Mouse (Mus musculus) cerebellum, adult 9-11 months (tissue): ENCODE measurements around the gene Tas2r137.

ENCODE experiments used
- DNase-seq: peaks from one replicate; pipeline ENCODE4 v3.0.0; 2022

The Tas2r137 gene

GRCm38 (mm10) chr6:40490933-40491332 lies at the start of gene Tas2r137:
TSS of gene Tas2r137 (plus strand) at chr6:40491233.
- DNase-seq: no peak

- DNase-seq: no peak
Observed at GRCm38 (mm10) chr6:40441276-40441675, 49.8 kb upstream of the Tas2r137 start.

GRCm38 (mm10) chr6:40441755-40442154 lies 49.3 kb upstream of the Tas2r137 start:
- no peak for DNase-seq

GRCm38 (mm10) chr6:40443281-40443928 lies 47.6 kb upstream of the Tas2r137 start:
- no peak for DNase-seq

- no peak for DNase-seq
Observed at GRCm38 (mm10) chr6:40448626-40449025, 42.4 kb upstream of the Tas2r137 start.

GRCm38 (mm10) chr6:40454436-40455041 lies 36.5 kb upstream of the Tas2r137 start:
- no peak for DNase-seq

- no peak for DNase-seq
Observed at GRCm38 (mm10) chr6:40465710-40466109, 25.3 kb upstream of the Tas2r137 start.

- DNase-seq: peak; percentile 91
Observed at GRCm38 (mm10) chr6:40470916-40471719, 19.9 kb upstream of the Tas2r137 start, which contains the start of gene Ssbp1. TSS of gene Ssbp1 (plus strand) at chr6:40471352.

GRCm38 (mm10) chr6:40471720-40472010 lies 19.4 kb upstream of the Tas2r137 start:
- no peak for DNase-seq

- no peak for DNase-seq
Observed at GRCm38 (mm10) chr6:40476132-40476531, 14.9 kb upstream of the Tas2r137 start.

GRCm38 (mm10) chr6:40479705-40480104 lies 11.3 kb upstream of the Tas2r137 start:
- DNase-seq: no peak

- DNase-seq: no peak
Observed at GRCm38 (mm10) chr6:40482318-40482717, 8.7 kb upstream of the Tas2r137 start.

GRCm38 (mm10) chr6:40493229-40493628 lies 2.2 kb downstream of the Tas2r137 start, which contains the start of gene Tas2r108:
TSS of gene Tas2r108 (plus strand) at chr6:40493529.
- no peak for DNase-seq

GRCm38 (mm10) chr6:40519408-40519807 lies 28.4 kb downstream of the Tas2r137 start, which contains the start of gene Prss37:
TSS of gene Prss37 (minus strand) at chr6:40519508.
- no peak for DNase-seq
